In the genomic region with DNA sequence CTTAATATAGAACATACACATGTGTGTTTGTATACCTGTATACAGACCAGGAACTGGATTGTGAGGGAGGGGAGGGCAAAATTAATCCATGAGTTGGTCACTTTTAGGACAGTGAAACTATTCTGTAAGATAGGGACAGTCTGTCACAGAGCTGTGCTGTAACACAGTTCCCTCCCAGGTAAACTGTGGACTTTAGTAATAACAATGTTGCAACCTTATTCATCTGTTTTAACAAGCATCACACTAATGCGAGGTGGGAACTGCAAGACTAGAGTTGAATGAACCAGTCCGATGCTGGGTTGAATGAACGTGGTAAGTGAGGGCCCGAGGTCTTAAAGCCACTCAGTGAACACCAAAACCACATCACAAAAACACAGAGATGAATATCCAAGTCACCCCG, we compare ENCODE assay signal across 21 mouse cellular contexts. TPM values are rescaled to one million over a fixed set of nuclear protein-coding genes. Genes with fewer than 3 reads are reported as not detected.
A peak's percentile ranks its signal among the peaks of the same experiment; 100 is the strongest.
DNase-seq lines count a peak whose midpoint lies in the region; ATAC-seq and TF ChIP-seq lines count a peak whose summit lies in the region.
"Had no signal": no experiment of that assay in that cellular context is flagged by ENCODE, and none has a peak within 500 bp of the region (broad histone marks: within the 10 kb centered on the region; RNA-seq: fewer than 3 reads in every experiment).

No protein-coding gene starts in this region.

- WGBS in liver, embryonic 16.5 days (ENCODE audit: insufficient replicate concordance), result 65% methylated on average over 5 of the region's 5 CpGs
- WGBS in liver, embryonic 11.5 days, result 83% methylated on average over 5 of the region's 5 CpGs

- no peak overlapping the region for H3K4me2 ChIP-seq in liver, embryonic 16.5 days (ENCODE audit: low read depth, low read length)
- H3K4me2 ChIP-seq in liver, embryonic 11.5 days, result no peak overlapping the region
- H3K4me2 ChIP-seq: embryonic facial prominence, embryonic 13.5 days; embryonic facial prominence, embryonic 15.5 days; forebrain, embryonic 12.5 days had no signal

- no peaks in the 10 kb centered on the region for H3K9me3 ChIP-seq in liver, embryonic 16.5 days (replicated peaks; ENCODE audit: control insufficient read depth, low read length)
- H3K9me3 ChIP-seq in liver, embryonic 11.5 days (ENCODE audit: control insufficient read depth, low read length), result no peaks in the 10 kb centered on the region
- H3K9me3 ChIP-seq: embryonic facial prominence, embryonic 13.5 days; embryonic facial prominence, embryonic 15.5 days; forebrain, embryonic 10.5 days; forebrain, embryonic 12.5 days had no signal

- peaks cover 2% of the 10 kb centered on the region; the same call in 1 of the 2 replicates for H3K4me1 ChIP-seq in liver, embryonic 16.5 days (ENCODE audit: control insufficient read depth, low read depth, low read length)
- H3K4me1 ChIP-seq in liver, embryonic 11.5 days (replicated peaks; ENCODE audit: control insufficient read depth, insufficient read depth, low read length), result peaks cover 9% of the 10 kb centered on the region

- DNase-seq in layer of hippocampus, adult 2 months (ENCODE audit: low spot score in 2 of 2), result no peak
- no peak for DNase-seq in layer of hippocampus, postnatal 10 days (ENCODE audit: low spot score in 2 of 2)
- DNase-seq in liver, embryonic 11.5 days (ENCODE audit: low spot score), result no peak
- DNase-seq: adrenal gland, adult 2 months; adrenal gland, postnatal 10 days; adrenal gland, postnatal 25 days; cerebellum, adult 11 months; cerebellum, adult 18-20 months; cerebellum, adult 8-10 months; cerebellum, adult 9-11 months; cerebellum, postnatal 14 days; cerebellum, postnatal 36 days; embryo, embryonic 11 days had no signal

- TF ChIP-seq CTCF in layer of hippocampus, adult 2 months (conservative IDR thresholded peaks at IDR 0.05), result no peak

- H3K27me3 ChIP-seq in liver, embryonic 16.5 days (ENCODE audit: control insufficient read depth, insufficient read depth, low read depth, low read length), result no peaks in the 10 kb centered on the region
- no peaks in the 10 kb centered on the region for H3K27me3 ChIP-seq in liver, embryonic 11.5 days (replicated peaks; ENCODE audit: control insufficient read depth, insufficient read depth, low read length)
- H3K27me3 ChIP-seq: embryonic facial prominence, embryonic 13.5 days; embryonic facial prominence, embryonic 15.5 days; forebrain, embryonic 12.5 days had no signal

- no peaks in the 10 kb centered on the region for H3K36me3 ChIP-seq in liver, embryonic 16.5 days (ENCODE audit: control insufficient read depth, insufficient read depth)
- H3K36me3 ChIP-seq in liver, embryonic 11.5 days (ENCODE audit: control insufficient read depth, insufficient read depth, low read length), result no peaks in the 10 kb centered on the region
- H3K36me3 ChIP-seq: embryonic facial prominence, embryonic 13.5 days; embryonic facial prominence, embryonic 15.5 days; forebrain, embryonic 10.5 days; forebrain, embryonic 12.5 days had no signal

- ATAC-seq in liver, embryonic 16.5 days (ENCODE audit: low read depth), result peak; percentile 71; the same call in 1 of the 2 replicates
- no peak for ATAC-seq in liver, embryonic 11.5 days (replicated peaks; ENCODE audit: low FRiP score)
- ATAC-seq: forebrain, embryonic 14.5 days; forebrain, embryonic 16.5 days had no signal

- H3K9ac ChIP-seq in liver, embryonic 16.5 days (ENCODE audit: low read depth, low read length), result no peak overlapping the region
- H3K9ac ChIP-seq in liver, embryonic 11.5 days (ENCODE audit: low read depth, low read length), result no peak overlapping the region
- H3K9ac ChIP-seq: embryonic facial prominence, embryonic 13.5 days; embryonic facial prominence, embryonic 15.5 days; forebrain, embryonic 12.5 days had no signal

- H3K27ac ChIP-seq in layer of hippocampus, adult 2 months, result 0 out of 2 replicates have a peak overlapping the region, but pooled peaks have one; percentile 21
- no peak overlapping the region for H3K27ac ChIP-seq in liver, embryonic 16.5 days (ENCODE audit: low read length)
- H3K27ac ChIP-seq in liver, embryonic 11.5 days (ENCODE audit: low read depth, low read length), result no peak overlapping the region
- H3K27ac ChIP-seq: embryonic facial prominence, embryonic 13.5 days; embryonic facial prominence, embryonic 15.5 days; forebrain, embryonic 10.5 days; forebrain, embryonic 12.5 days had no signal

- H3K4me3 ChIP-seq in layer of hippocampus, adult 2 months, result no peak overlapping the region
- no peak overlapping the region for H3K4me3 ChIP-seq in liver, embryonic 16.5 days (ENCODE audit: low read depth, low read length)
- H3K4me3 ChIP-seq in liver, embryonic 11.5 days (ENCODE audit: low read depth, low read length), result no peak overlapping the region
- H3K4me3 ChIP-seq: embryonic facial prominence, embryonic 13.5 days; embryonic facial prominence, embryonic 15.5 days; erythroblast, embryonic 14.5 days; forebrain, embryonic 10.5 days; forebrain, embryonic 12.5 days had no signal

RNA-seq across cellular contexts. Expression of gene Map4k3, which starts 14.7 kb away (rescaled TPM):
- 10 to 100 TPM; 92.9 to 94.1 TPM for total RNA-seq in layer of hippocampus, adult 2 months (2021)
- 10 to 100 TPM; 72.8 to 78.3 TPM for total RNA-seq in layer of hippocampus, postnatal 10 days (2021)
- polyA plus RNA-seq in liver, embryonic 16.5 days (2015; fragmentation: Nextera tagmentation; extraction: Ambion mirVana), result 3.6 and 3.7 TPM in 2 replicates
- polyA plus RNA-seq in liver, embryonic 11.5 days (2014; fragmentation: Nextera tagmentation; extraction: Ambion mirVana), result 9.9 TPM in 2 replicates
- polyA plus RNA-seq: erythroblast, embryonic 14.5 days had no signal
